Mouse (Mus musculus): ENCODE measurements around the gene Tmem183a. TPM values are rescaled to one million over a fixed set of nuclear protein-coding genes. Genes with fewer than 3 reads are reported as not detected.

The Tmem183a gene
- 39.7 and 50.9 TPM in 2 replicates for total RNA-seq (2021)
- long read RNA-seq, experiment 1, transcript Tmem183a-201 (8 exons, 3,149 nt), result major isoform, 36 of 79 reads
- long read RNA-seq, experiment 1, transcript Tmem183a-205 (9 exons, 1,689 nt), result minor isoform, 7 of 79 reads
- long read RNA-seq, experiment 1, partial matches to known transcripts, result 3 of 79 reads
- long read RNA-seq, experiment 1, other reads (novel, unspliced or antisense), result 29 of 79 reads
- long read RNA-seq, experiment 2, transcript Tmem183a-201 (8 exons, 3,149 nt), result major isoform, 21 of 46 reads
- long read RNA-seq, experiment 2, partial matches to known transcripts, result 3 of 46 reads
- long read RNA-seq, experiment 2, other reads (novel, unspliced or antisense), result 20 of 46 reads

DNA sequence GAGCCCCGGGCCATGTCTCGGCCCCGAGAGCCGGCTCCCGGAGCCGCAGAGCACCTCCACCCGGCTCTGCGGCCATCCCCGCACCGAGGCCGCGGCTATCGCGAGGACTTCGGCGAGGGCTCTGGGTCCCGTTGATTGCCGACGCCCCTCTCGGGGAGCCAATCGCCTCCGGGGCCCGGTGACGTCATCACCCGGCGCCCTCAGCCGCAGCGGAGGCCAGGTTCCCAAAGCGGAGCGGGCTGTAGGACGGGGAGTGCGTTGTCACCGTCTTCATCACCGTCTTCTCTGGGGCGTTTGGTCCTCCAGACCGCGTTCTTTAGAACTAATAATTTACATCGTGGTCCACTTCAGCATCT, at the start of gene Tmem183a:
Tmem183a (minus strand) TSS at position 123 of the 356 bp plus-strand sequence.
- peak; percentile 99 for DNase-seq

DNA sequence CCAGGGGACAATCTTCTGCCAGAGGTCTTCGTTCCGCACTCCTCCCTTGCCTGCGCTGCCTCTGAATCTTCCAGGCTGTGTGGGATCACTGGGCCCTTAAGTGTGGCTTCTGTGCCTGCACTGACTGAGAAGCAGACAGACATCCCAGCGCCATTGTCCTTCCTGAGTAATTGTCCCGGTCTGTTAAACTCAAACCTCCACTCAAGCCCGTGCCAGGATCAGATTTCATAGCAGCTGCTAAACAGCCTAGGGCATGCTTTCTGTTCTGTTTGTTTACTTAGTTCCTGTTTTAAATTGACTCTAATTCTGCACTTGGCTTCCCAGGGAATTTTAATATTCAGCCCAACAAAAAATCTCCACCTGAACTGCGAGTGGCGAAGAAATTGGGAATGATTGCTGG, 46.3 kb upstream of the Tmem183a start:
- no peak for DNase-seq

DNA sequence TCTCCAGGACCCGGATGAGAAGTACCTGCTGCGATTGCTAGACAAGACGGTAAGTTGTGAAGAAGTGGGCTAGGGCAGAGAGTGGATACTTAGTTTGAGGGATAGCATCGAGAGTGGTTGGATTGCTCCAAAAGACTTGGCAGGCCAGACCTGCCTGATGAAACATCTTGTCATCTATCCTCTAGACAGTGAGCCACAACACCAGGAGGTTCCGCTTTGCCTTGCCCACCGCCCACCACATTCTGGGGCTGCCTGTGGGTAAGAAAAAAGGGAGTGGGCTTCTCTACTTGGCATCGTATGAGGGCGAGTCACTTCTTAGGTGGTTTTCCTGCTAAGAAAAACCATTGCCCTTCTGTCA, 44.6 kb upstream of the Tmem183a start:
- no peak for DNase-seq

DNA sequence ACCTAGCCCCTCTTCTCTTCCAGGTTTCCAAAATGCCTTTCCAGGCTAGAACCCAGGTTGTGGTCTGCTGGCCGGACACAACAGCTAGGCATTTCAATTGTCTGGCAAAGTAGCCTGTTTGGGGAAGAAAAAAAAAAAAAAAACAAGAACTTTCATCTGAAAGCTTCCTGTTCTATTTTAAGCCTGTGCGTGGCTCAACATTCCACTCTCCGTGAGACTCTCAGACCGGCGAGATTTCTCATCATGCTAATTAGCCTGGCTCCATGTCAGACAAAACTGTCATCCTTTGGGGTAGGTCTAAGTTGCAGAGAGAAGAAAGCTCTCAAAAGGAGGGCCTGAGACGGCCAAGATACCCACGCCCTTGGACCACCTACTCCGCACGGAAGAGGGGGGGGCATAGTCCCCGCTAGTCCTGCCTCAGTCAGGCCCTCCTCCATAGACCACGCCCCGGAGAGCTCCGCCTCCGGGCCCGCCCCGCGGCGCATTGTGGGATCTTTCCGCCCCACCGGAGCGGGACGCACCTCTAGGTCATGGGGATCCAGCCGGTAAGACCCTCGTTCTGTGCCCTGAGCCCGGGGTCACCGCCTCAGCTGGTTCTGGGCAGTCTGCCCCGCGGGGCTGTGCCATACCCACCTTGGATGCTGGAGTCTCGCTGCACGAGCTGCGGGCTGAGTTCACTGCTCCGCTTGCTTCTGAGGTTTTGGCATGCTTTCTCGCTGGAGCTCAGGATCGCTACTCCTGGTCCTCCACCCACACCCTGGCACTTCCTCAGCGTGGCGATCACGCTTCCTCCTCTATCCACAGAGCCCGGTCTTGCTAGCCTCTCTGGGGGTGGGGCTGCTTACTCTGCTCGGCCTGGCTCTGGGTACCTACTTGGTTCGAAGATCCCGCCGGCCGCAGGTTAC, 44.0 kb upstream of the Tmem183a start, which contains the start of gene Cyb5r1:
Cyb5r1 (plus strand) TSS at position 51 of the 905 bp plus-strand sequence.
- peak; percentile 85 for DNase-seq

DNA sequence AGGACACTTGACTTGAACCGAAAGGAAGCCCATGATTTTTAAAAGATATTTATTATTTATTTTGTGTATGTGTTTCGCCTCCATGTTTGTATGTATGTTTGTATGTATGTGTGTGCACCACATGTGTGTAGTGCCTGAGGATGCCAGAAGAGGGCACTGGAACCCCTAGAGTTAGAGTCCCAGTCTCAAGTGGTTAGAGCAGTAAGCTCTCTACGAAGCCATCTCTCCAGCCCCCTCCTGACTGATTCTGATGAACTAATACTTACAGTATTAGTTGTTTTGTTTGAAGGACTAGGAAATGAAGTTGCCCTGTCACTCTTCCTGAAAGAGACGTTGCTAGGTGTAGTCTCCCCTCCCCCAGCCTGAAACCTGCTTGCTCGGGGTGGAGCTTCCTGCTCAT, 38.0 kb upstream of the Tmem183a start:
- no peak for DNase-seq

DNA sequence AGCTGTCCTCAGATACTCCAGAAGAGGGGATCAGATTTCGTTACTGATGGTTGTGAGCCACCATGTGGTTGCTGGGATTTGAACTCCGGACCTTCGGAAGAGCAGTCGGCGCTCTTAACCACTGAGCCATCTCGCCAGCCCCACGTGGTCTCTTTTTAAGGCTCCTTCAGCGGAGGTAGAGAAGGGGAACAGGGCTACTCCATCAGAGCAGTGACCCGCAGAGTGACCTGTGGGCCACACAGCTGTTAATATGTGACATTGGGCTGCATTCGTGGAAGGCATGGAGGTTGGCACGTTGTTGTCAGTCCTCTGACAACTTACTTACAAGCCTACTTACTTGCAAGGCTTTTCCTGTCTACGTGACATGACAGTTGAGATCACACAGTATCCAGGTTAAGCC, 36.4 kb upstream of the Tmem183a start:
- no peak for DNase-seq

DNA sequence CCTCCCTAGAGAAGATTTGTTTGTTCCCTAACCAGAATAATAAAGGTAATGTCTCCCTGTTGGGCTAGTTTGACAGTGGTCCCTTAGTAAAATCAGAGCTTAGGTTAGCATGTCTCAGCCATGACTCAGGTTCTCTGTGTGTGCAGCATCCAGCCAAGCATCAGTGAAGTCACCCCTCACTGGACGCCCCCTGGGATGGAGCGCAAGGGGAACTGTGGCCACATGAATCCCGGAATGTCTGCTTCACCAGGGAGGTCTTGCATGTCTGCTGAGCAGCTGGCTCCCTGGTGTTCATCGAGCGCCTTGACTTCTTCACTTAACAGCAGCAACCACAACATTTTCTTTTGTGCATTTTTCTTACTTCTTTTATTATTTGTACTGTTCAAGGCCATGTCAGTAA, 32.0 kb upstream of the Tmem183a start:
- no peak for DNase-seq

DNA sequence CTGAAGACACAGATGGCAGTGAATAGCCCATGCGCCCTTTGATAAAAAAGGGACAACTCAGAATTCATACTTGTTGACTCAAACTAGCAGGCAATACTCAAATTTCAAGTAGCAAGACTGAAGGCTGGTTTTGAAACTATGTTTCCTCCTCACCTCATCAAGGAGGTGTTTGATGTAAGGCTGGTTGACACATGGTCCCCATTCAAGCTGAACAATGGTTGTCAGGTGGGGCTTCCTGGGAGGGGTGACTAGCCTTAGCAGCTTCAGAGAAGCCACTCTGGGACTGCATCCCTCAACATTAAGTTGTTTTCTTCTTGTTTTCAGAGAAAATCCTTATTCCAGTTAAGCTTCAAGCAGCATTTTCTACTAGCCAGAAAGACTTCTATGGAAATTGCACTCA, 23.9 kb upstream of the Tmem183a start, which contains the start of gene 4933406M09Rik:
4933406M09Rik (plus strand) TSS at position 275 of the 400 bp plus-strand sequence.
- DNase-seq, result no peak

DNA sequence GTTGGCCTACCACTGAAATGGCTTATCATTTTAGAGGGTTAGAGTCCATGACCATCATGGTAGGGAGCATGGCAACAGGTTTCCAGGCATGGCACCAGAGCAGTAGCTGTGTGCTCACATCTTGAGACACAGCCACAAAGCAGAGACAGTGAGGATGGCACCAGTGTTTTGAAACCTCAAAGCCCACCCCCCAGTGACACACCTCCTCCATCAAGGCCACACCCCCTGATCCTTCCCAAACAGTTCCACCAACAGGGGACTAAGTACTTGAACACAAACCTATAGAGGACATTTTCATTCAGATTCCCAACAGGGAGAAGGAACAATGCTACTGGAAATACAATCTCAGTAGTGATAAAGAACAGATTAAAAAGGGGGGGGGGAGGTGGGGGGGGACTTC, 23.4 kb upstream of the Tmem183a start:
- no peak for DNase-seq

DNA sequence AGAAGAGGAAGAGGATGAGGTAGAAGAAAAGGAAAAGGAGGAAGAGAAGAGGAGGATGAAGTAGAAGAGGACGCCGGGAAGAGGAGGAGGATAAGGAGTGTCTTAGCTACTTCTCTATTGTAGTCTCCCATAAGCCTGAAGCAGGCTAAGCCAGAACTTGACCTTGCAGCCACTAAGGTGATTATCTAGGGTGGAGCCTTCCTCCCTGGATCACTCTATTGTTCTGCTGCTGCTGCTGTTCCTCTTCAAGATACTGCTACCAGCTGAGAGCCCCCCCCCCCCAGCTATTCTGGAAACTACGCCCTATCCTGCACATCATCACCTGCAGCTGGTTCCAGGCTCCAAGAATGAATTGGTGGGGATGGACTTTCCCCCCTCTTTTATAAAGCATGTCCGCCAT, 22.8 kb upstream of the Tmem183a start:
- DNase-seq, result no peak

DNA sequence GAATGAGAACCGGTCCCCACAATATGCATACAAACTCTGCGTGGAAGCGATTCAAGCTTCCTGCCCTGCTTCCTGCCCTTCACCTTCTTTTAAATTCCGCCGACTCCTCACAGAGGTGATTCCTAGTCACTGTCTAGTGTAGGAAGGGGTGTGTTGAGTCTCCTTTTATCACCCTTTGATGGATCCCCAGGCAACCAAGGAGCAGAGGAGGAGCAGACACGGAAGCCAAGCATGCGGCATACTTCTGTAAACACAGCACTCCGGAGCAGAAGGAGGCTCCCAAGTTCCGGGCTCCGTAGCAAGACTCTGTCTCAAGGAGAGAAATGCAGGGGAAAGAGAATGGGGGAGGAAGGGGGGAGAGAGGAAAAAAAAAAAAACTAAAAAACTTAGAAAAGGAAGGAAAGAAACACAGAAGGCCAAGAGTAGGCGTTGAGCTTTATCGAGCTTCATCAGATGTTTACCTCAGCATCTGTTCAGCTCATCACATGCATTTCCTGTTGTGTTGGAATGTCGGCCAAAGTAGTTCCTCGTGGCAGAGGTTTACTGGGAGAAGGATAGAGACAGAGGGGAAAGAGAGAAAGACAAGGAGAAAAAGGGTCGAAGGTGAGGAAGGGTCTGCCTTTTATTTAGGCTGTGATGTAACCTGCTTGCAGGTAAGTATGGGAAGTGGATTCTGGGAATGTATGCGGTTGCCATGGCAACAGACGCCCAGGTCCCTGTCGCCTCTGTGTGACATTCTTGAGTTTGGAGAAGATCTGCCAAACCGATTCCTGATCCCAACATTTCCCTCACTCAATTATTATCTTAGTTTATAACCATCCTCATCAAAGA, 20.2 kb upstream of the Tmem183a start:
- no peak for DNase-seq

DNA sequence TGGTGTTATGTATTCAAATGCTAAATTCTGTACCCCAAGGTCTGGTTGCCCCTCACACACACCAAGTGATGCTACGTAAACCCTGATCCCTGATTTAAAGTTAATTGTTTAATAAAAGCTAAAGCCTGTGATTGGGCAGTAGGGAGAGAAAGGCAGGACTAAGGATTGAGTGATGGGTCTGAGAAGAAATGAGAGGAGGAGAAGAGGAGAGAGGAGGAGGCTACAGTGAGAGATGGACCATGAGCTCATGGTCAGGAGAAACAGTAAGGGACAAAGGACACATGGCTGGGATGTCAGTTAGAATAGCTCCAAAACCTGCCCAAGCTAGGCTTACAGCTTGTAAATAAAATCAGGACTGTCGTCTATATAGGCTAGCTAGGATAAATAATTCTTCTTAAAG, 19.3 kb upstream of the Tmem183a start:
- DNase-seq, result no peak

DNA sequence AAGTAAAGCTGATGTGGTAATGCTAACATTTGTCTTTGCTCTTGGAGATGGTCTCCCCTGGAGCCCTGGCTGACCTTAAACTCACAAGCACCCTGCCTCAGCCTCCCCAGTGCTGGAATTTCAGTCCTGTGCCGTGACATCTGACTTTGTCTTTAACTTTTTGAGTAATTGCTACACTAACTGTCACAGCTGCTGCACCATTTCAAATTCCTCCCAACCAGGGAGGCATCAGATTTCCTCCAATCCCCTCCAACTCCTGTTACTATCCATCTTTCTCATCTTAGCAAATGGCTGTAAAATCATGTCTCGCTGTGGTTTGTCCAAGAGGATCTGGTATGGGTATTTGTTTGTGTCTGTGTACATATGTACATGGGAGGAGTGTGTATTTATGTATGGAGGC, 12.3 kb upstream of the Tmem183a start:
- DNase-seq, result no peak

DNA sequence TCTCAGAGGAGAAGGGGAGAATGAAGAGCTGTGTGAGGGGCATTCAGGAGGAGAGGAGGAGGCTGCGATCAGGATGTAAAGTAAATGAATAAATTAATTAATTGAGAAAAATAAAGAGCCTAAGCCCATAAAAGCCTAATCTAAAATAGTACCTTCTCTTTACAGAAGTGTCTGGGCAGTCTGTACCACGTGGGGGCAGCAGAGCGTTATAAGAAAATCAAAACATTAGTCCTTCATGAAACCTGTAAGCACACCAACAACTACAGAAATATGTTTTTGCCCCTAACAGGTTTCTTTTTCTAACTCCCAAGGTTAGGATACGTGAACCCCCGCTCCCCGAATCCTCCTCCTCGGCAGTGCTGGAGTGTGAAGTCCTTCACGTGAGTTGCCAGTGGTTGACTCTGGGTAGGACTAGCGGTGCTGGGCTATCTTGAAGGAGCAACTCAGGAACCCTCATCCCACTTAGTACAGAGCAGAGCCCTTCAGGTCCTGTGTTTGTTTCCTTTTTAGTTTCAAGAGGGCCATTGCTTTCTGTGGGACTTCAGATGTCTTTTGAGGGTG, 7.1 kb upstream of the Tmem183a start:
- DNase-seq, result peak; percentile 77

DNA sequence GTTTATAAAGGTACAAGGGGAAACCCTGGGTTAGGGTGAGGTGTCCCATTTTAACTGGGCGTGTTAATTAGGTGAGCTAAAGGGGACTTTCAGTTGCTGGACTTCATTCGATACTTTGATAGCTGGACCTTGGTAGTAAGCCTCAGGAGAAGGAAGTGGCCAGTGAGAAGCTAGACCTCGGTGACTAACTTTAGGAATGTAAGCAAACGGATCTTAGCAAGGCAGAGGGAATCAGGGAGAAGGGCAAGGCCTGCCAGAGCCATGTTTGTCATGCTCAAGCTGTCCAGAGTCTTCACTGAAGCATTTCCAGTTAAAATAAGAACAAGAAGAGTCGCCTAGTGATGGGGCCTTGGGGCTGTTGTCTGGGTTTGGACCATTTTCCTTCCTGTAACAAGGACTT, 3.7 kb upstream of the Tmem183a start:
- no peak for DNase-seq

DNA sequence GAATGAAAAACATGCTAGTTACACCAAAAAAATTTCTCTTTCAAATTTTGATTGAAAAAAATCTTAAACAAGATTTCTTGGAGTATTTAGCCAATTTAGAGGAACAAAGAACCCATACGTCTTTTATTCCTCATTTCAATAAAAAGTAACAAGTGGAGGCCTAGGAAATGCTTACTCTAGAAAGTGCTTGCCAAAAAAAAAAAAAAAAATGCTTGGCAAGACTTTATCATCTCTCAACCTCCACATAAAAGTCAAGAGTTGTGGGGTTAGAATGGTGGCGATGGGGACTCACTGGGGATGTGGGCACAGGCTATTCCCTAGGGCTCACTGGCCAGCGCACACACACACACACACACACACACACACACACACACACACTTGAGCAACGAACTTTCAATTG, 1.4 kb upstream of the Tmem183a start:
- DNase-seq, result no peak

DNA sequence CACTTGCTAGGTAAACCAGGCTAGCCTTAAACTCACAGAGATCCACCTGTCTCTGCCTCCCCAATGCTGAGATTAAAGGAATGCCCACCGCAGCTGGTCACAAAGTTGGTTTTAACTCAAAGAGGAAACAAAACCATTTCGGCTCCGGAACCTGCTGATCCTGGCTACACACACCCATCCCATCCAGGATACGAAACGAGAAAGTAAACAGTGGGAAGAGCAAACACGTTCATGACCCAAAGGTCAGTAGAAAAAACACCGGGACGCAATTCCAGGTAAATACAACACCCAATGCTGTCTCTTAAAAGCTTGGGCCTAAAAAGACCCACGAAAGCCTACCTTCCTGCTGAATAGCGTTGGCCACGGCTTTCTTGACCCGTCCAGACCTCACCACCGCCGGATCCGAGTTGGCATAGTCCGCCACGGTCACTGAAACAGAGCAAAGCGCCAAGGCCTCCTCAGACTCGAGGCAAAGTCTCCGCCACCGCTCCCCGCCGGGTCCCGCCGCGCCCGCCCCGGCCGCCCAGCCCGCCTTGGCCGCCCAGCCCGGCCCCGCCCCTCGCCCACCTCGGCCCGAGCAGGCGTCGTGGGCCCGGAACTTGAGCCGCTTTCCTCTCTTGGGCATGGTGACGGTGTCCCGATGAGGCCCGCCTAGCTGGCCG, 453 bp downstream of the Tmem183a start:
- DNase-seq, result peak; percentile 9

DNA sequence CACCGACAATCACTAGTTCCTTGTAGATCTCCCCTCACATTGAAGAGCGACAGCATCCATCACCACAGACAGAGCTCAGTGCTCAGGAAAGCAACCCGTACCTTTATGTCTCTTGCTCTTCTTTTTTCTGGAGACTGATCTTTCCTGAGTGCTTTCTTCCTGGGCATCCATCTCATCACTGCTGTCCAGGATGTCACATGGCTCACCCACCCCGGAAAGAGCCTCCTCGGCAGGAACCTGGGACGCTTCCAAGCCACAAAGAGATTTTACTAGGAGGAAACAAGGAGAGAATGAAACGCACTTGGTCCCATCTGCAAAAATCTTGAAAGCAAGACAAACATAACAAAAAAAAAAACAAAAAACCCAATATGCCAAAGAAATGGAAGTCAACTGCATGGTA, 1.1 kb downstream of the Tmem183a start:
- DNase-seq, result peak; percentile 33

DNA sequence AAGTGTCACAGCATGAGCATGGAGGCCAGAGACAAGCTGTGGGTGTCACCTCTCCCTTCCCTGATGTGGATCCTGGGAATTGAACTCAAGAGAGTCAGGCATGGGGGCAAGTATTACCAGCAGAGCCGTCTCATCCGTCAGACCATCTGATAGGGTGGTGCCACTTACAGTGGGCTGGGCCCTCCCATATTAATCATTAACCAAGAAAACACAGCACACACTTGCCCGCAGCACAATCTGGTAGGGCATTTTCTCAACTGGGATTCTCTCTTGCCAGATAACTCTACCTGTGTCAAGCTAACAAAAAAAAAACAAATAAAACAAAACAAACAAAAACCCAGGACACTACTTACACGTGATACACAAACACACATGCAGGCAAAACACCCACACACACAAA, 4.3 kb downstream of the Tmem183a start:
- DNase-seq, result no peak

DNA sequence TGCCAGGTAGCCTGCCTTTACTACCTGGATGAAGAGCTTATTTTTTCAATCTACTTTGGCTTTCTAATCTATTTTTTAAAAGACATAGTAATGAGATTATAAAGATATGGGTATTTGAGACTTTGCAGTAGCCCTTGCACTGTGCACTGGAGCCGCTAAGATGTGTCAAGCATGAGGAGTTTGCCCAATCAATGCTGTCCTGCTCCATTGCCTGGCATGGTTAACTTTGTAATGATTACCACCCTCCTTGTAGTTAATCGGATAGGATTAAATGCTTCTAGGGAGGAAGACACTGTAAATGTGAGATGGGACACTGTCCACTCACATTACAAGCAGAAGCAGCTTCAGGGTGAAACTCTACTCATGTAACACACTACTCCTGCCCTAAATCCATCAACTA, 8.5 kb downstream of the Tmem183a start:
- no peak for DNase-seq

DNA sequence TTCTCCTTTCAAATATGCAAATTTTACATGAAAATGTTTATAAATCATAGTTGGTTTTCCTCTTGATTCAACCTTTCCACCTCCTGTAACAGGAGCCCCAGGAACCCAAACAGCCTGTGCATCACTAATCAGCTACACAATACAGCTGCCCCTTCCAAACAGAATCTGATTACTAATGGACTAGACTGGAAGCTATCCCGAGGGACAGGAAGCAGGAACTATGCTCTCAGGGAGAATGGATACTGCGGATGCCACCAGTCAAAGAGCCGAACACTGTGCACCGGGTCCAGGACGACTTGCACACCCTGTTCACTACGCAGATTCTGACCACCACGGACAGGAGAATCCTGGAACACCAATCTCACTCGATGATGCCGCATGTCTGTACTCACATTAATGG, 14.0 kb downstream of the Tmem183a start:
- DNase-seq, result no peak

DNA sequence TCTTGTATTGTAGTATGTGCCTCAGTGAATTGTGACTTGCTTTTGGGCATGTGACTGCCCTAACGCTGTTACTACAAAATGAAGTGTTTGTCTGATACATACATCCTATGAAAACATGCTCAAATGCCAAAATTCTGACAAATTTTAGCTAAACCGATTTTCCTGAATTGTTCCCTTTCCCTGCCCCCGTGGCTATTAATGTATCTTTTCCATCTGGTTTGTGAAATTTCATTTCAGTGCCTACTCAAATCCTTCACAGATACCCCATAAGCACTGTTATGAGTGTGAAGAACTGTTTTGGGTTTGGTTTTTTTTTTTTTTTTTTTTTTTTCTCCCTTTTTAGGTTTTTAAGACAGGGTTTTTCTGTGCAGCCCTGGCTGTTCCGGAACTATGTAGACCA, 16.7 kb downstream of the Tmem183a start:
- DNase-seq, result no peak
